Mouse (Mus musculus) mature B cell (primary cell): ENCODE measurements around the gene Gm13275.
"Not testable (repeated sequence)": the region's sequence is repeated elsewhere in the genome, so short reads cannot be mapped to it uniquely, and the experiment has no call there.

Experiments used
- in situ Hi-C: fragments of 300-500 bp; cut with MboI; formaldehyde crosslinking; loops from 2 replicates; pipeline ENCODE4 v1.14.3; 2019

Gm13275 gene

DNA sequence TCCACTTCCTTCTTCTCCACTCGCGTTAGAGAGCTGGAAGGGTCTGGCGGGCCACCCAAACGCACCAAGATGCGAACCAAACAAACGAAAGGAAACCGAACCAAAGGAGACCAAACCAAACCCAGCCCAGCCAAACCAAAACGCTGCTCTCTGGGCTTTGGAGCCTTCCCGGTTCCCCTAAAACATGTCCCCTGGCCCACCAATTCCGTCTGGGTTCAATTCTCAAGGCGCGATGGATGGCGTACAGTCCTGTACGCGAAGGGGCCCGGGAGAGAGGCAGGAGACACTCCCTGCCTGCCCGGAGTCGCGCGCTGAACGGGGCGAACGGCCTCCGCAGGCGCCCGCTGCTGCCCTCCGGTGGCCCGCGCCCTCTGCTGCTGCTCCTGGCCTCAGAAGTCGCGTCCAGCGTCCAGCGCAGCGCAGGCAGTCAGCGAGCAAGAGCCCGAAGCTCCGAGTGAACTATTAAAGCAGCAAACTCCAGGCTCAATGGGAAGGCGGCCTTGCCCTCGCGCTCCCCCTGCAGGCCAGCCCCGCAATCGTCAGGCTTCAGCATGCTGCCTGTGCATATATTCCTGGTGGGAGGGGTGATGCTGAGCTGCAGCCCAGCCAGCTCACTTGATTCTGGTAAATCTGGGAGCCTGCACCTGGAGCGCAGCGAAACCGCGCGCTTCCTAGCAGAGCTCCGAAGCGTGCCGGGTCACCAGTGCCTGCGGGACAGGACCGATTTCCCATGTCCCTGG lies at the start of gene Gm13275:
TSS of gene Gm13275 (plus strand) at position 552 of the 740 bp plus-strand sequence.
- in situ Hi-C loops, result not testable (repeated sequence)

DNA sequence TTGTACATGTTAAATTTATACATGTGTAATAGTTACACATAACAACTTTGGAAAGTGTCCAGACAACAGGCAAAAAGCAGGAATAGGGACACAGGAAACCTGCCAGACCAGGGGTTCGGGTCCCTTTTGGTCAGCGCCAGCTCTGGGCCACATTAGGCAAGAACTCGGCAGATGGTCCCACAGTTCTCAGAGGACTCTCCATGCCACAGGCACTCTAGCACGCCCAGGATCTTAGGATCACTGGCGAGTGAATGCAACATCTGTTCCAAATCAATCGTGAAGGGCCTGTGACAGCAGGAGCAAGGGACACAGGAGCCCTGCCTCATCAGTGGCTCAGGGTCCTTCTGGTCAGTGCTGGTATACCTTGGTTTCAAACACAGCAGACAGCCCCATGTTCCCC lies 44.4 kb upstream of the Gm13275 start:
- in situ Hi-C loops, result loop anchor here (25.0 kb wide), 2 partner anchors 112 to 562 kb away; partner anchors contain the start of genes Cdkn2b and Ifna1

DNA sequence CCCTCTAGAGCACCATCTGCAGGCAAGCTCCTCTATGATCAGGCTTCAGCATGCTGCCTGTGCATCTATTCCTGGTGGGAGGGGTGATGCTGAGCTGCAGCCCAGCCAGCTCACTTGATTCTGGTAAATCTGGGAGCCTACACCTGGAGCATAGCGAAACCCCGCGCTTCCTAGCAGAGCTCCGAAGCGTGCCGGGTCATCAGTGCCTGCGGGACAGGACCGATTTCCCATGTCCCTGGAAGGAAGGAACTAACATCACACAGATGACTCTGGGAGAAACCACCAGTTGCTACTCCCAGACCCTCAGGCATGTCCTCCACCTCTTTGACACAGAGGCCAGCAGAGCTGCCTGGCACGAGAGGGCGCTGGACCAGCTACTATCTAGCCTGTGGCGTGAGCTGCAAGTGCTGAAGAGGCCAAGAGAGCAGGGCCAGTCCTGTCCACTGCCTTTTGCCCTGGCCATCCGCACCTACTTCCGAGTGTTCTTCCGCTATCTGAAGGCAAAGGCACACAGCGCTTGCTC lies 39.4 kb upstream of the Gm13275 start, which contains the start of gene Gm13271:
TSS of gene Gm13271 (plus strand) at position 51 of the 523 bp plus-strand sequence.
- in situ Hi-C loops, result not testable (repeated sequence)

DNA sequence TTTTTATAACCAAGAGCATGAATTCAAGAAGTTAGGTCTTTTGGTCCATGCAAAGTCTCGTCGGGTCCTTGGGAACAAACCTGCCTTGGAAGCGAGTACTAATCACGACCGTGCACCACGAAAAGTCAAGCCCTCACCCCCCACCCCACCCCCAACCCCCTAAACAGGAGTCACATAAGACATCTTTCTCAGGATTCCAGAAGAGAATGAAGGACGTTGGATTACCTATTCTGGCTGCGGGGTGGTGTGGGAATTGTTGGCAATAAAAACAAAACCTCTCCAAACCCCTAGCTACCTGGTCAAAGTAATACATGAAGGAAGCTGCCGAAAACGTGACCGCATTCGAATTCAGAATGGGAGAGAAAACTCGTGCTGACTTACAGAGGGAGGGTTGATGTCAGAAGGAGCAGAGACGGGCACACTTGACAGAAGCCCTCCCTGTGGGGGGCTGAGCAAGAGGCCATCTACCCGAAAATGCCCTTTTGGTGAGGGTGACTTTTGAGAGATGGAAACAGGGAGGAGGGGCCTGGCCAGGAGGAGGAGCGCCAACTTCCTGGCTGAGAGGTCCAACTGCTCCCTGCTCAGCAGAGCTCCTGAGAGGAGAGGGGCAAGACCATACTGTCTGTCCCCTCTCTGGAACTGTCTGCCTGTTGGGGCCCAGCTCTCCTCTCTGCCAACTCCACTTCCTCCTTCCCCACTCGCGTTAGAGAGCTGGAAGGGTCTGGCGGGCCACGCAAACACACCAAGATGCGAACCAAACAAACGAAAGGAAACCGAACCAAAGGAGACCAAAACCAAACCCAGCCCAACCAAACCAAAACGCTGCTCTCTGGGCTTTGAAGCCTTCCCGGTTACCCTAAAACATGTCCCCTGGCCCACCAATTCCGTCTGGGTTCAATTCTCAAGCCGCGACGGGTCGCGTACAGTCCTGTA lies 37.4 kb upstream of the Gm13275 start:
- in situ Hi-C loops, result not testable (repeated sequence)

DNA sequence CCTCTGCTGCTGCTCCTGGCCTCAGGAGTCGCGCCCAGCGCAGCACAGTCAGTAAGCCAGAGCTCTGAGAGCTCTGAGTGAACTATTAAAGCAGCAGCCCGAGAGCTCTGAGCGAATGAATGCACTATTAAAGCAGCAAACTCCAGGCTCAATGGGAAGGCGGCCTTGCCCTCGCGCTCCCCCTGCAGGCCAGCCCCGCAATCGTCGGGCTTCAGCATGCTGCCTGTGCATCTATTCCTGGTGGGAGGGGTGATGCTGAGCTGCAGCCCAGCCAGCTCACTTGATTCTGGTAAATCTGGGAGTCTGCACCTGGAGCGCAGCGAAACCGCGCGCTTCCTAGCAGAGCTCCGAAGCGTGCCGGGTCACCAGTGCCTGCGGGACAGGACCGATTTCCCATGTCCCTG lies 36.7 kb upstream of the Gm13275 start:
- in situ Hi-C loops, result not testable (repeated sequence)

DNA sequence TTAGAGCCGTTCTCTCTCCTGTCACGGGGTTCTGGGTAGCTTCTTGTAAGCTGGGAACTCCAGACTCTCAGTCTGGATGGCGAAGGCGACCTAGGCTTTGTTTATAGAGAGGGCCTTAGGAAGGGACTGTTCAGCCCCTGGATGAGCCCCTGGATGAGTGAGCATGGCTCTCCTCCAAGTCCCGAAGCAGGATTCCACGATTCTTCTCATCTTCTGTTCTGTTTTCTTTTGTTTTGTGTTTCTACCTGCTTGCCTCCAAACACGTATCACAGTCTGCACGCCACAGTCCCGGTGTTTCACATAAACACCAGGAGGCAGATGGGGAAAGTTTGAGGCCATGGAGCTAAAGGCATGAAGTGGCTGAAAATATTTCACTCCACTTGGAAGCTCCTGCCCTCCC lies 35.5 kb upstream of the Gm13275 start:
- in situ Hi-C loops, result not testable (repeated sequence)

DNA sequence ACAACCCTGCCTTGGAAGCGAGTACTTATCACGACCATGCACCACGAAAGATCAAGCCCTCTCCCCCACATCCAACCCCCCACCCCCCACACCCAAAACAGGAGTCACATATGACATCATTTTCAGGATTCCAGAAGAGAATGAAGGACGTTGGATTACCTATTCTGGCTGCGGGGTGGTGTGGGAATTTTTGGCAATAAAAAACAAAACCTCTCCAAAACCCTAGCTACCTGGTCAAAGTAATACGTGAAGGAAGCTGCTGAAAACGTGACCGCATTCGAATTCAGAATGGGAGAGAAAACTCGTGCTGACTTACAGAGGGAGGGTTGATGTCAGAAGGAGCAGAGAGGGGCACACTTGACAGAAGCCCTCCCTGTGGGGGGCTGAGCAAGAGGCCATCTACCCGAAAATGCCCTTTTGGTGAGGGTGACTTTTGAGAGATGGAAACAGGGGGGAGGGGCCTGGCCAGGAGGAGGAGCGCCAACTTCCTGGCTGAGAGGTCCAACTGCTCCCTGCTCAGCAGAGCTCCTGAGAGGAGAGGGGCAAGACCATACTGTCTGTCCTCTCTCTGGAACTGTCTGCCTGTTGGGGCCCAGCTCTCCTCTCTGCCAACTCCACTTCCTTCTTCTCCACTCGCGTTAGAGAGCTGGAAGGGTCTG lies 34.5 kb upstream of the Gm13275 start, which contains the start of gene Gm13283:
TSS of gene Gm13283 (plus strand) at position 510 of the 659 bp plus-strand sequence.
- in situ Hi-C loops, result not testable (repeated sequence)

DNA sequence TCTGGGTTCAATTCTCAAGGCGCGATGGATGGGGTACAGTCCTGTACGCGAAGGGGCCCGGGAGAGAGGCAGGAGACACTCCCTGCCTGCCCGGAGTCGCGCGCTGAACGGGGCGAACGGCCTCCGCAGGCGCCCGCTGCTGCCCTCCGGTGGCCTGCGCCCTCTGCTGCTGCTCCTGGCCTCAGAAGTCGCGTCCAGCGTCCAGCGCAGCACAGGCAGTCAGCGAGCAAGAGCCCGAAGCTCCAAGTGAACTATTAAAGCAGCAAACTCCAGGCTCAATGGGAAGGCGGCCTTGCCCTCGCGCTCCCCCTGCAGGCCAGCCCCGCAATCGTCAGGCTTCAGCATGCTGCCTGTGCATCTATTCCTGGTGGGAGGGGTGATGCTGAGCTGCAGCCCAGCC lies 33.9 kb upstream of the Gm13275 start:
- in situ Hi-C loops, result not testable (repeated sequence)

DNA sequence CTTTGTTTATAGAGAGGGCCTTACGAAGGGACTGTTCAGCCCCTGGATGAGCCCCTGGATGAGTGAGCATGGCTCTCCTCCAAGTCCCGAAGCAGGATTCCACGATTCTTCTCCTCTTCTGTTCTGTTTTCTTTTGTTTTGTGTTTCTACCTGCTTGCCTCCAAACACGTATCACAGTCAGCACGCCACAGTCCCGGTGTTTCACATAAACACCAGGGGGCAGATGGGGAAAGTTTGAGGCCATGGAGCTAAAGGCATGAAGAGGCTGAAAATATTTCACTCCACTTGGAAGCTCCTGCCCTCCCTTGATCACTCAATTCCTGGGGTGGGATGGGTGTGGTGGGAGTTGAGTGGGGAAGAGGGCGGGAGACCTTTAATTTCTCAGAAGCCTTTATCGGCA lies 32.5 kb upstream of the Gm13275 start:
- in situ Hi-C loops, result not testable (repeated sequence)

DNA sequence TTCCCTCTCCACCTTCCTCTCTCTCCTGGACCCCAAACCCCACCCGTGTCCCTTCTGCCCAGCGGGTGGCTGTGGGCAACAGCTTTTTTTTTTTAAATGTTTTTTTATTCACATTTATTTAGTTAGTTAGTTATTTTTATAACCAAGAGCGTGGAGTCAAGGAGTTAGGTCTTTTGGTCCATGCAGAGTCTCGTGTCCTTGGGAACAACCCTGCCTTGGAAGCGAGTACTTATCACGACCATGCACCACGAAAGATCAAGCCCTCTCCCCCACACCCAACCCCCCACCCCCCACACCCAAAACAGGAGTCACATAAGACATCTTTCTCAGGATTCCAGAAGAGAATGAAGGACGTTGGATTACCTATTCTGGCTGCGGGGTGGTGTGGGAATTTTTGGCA lies 31.9 kb upstream of the Gm13275 start:
- in situ Hi-C loops, result not testable (repeated sequence)

DNA sequence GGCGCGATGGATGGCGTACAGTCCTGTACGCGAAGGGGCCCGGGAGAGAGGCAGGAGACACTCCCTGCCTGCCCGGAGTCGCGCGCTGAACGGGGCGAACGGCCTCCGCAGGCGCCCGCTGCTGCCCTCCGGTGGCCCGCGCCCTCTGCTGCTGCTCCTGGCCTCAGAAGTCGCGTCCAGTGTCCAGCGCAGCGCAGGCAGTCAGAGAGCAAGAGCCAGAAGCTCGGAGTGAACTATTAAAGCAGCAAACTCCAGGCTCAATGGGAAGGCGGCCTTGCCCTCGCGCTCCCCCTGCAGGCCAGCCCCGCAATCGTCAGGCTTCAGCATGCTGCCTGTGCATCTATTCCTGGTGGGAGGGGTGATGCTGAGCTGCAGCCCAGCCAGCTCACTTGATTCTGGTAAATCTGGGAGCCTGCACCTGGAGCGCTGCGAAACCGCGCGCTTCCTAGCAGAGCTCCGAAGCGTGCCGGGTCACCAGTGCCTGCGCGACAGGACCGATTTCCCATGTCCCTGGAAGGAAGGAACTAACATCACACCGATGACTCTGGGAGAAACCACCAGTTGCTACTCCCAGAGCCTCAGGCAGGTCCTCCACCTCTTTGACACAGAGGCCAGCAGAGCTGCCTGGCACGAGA lies 30.8 kb upstream of the Gm13275 start:
- in situ Hi-C loops, result not testable (repeated sequence)

DNA sequence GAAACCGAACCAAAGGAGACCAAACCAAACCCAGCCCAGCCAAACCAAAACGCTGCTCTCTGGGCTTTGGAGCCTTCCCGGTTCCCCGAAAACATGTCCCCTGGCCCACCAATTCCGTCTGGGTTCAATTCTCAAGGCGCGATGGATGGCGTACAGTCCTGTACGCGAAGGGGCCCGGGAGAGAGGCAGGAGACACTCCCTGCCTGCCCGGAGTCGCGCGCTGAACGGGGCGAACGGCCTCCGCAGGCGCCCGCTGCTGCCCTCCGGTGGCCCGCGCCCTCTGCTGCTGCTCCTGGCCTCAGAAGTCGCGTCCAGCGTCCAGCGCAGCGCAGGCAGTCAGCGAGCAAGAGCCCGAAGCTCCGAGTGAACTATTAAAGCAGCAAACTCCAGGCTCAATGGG lies 20.8 kb upstream of the Gm13275 start, which contains the start of gene Gm13290:
TSS of gene Gm13290 (plus strand) at position 301 of the 400 bp plus-strand sequence.
- in situ Hi-C loops, result not testable (repeated sequence)

DNA sequence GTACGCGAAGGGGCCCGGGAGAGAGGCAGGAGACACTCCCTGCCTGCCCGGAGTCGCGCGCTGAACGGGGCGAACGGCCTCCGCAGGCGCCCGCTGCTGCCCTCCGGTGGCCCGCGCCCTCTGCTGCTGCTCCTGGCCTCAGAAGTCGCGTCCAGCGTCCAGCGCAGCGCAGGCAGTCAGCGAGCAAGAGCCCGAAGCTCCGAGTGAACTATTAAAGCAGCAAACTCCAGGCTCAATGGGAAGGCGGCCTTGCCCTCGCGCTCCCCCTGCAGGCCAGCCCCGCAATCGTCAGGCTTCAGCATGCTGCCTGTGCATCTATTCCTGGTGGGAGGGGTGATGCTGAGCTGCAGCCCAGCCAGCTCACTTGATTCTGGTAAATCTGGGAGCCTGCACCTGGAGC lies 17.7 kb upstream of the Gm13275 start, which contains the start of gene Gm13289:
TSS of gene Gm13289 (plus strand) at position 301 of the 400 bp plus-strand sequence.
- in situ Hi-C loops, result not testable (repeated sequence)

DNA sequence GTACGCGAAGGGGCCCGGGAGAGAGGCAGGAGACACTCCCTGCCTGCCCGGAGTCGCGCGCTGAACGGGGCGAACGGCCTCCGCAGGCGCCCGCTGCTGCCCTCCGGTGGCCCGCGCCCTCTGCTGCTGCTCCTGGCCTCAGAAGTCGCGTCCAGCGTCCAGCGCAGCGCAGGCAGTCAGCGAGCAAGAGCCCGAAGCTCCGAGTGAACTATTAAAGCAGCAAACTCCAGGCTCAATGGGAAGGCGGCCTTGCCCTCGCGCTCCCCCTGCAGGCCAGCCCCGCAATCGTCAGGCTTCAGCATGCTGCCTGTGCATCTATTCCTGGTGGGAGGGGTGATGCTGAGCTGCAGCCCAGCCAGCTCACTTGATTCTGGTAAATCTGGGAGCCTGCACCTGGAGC lies 14.7 kb upstream of the Gm13275 start, which contains the start of gene Gm13272:
TSS of gene Gm13272 (plus strand) at position 301 of the 400 bp plus-strand sequence.
- in situ Hi-C loops, result not testable (repeated sequence)

DNA sequence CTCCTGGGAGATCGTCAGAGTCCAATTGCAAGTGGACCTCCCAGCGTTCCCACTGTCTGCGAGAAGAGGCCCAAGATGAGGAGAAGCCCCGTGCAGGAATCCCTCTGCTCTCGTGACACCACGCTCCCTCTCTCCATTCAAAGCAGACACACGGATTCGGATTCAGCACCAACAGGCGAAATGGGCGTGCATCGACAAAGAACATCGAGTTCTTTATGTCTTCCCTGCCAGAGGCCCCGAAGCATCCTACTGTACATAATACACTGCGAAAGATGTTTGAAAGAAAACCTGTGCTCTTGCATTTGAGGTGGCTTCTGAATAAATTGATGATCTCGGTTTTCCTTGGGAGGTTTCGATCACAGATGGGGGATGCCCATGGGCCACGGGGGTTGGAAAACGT lies 14.0 kb upstream of the Gm13275 start:
- in situ Hi-C loops, result not testable (repeated sequence)

DNA sequence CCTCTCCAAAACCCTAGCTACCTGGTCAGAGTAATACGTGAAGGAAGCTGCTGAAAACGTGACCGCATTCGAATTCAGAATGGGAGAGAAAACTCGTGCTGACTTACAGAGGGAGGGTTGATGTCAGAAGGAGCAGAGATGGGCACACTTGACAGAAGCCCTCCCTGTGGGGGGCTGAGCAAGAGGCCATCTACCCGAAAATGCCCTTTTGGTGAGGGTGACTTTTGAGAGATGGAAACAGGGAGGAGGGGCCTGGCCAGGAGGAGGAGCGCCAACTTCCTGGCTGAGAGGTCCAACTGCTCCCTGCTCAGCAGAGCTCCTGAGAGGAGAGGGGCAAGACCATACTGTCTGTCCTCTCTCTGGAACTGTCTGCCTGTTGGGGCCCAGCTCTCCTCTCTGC lies 12.5 kb upstream of the Gm13275 start, which contains the start of gene Ifnz:
TSS of gene Ifnz (plus strand) at position 301 of the 400 bp plus-strand sequence.
- in situ Hi-C loops, result not testable (repeated sequence)

DNA sequence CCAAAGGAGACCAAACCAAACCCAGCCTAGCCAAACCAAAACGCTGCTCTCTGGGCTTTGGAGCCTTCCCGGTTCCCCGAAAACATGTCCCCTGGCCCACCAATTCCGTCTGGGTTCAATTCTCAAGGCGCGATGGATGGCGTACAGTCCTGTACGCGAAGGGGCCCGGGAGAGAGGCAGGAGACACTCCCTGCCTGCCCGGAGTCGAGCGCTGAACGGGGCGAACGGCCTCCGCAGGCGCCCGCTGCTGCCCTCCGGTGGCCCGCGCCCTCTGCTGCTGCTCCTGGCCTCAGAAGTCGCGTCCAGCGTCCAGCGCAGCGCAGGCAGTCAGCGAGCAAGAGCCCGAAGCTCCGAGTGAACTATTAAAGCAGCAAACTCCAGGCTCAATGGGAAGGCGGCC lies 12.0 kb upstream of the Gm13275 start:
- in situ Hi-C loops, result not testable (repeated sequence)

DNA sequence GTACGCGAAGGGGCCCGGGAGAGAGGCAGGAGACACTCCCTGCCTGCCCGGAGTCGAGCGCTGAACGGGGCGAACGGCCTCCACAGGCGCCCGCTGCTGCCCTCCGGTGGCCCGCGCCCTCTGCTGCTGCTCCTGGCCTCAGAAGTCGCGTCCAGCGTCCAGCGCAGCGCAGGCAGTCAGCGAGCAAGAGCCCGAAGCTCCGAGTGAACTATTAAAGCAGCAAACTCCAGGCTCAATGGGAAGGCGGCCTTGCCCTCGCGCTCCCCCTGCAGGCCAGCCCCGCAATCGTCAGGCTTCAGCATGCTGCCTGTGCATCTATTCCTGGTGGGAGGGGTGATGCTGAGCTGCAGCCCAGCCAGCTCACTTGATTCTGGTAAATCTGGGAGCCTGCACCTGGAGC lies 8.9 kb upstream of the Gm13275 start, which contains the start of gene Gm13276:
TSS of gene Gm13276 (plus strand) at position 301 of the 400 bp plus-strand sequence.
- in situ Hi-C loops, result not testable (repeated sequence)

DNA sequence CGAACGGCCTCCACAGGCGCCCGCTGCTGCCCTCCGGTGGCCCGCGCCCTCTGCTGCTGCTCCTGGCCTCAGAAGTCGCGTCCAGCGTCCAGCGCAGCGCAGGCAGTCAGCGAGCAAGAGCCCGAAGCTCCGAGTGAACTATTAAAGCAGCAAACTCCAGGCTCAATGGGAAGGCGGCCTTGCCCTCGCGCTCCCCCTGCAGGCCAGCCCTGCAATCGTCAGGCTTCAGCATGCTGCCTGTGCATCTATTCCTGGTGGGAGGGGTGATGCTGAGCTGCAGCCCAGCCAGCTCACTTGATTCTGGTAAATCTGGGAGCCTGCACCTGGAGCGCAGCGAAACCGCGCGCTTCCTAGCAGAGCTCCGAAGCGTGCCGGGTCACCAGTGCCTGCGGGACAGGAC lies 5.9 kb upstream of the Gm13275 start, which contains the start of gene Gm13277:
TSS of gene Gm13277 (plus strand) at position 231 of the 400 bp plus-strand sequence.
- in situ Hi-C loops, result not testable (repeated sequence)

DNA sequence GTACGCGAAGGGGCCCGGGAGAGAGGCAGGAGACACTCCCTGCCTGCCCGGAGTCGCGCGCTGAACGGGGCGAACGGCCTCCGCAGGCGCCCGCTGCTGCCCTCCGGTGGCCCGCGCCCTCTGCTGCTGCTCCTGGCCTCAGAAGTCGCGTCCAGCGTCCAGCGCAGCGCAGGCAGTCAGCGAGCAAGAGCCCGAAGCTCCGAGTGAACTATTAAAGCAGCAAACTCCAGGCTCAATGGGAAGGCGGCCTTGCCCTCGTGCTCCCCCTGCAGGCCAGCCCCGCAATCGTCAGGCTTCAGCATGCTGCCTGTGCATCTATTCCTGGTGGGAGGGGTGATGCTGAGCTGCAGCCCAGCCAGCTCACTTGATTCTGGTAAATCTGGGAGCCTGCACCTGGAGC lies 3.0 kb upstream of the Gm13275 start, which contains the start of gene Gm13278:
TSS of gene Gm13278 (plus strand) at position 301 of the 400 bp plus-strand sequence.
- in situ Hi-C loops, result not testable (repeated sequence)
